Mouse (Mus musculus): ENCODE measurements around the gene Crip2.
A peak's percentile ranks its signal among the peaks of the same experiment; 100 is the strongest.

Crip2 gene

DNA sequence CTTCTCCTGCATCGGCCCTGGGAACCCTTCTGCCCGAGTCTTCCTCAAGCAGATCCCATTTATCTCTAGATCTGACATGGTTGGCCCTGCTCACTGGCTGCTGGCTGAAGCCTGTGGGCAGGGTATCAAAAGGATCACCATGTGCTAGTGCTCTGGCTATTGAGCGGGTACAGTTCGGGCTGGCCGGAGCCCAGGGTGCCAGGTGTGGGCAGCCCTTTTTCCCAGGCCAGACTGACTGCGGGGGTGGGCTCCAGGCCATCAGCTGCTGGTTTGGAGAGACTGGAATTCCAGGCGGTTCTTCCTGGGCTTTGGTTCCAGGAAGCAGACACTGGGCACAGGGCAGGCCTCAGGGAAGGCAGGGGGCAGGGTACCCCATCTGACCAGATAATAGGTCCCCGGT lies 7.4 kb downstream of the Crip2 start:
- DNase-seq (ENCODE audit: low read depth, low spot score) = no peak

DNA sequence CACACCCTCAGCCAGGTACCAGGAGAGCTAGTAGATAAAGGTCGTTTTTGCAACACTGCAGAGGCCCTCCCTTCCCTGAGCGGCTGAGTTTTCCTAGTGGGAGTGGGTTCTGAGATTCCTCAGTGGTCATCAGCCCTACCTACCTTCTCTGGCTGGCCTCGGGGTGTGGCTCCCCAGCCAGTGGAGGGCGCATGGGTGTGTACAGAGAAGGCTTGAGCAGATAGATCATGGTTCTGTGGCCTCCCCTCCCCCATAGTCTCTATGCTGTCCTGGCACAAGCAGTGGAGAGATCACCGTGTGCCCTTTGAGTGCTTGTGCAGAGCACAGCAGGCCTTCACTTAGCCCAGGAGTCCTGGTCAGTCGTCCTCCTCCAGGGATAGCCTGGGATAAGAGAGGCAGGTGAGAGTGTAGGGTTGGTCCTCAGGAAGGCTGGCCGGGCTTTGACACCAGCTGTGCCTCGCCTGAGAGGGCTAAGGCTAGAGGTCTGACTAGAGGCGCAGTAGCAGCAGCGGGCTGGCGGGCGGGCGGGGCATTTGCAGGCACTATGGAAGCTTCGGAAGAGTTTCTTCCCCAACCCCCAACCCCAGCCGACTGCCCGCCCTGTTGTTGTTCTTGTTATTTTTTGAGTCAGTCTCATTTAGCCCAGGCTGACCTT lies 8.5 kb downstream of the Crip2 start:
- peak; percentile 83 for DNase-seq (ENCODE audit: low read depth, low spot score)

DNA sequence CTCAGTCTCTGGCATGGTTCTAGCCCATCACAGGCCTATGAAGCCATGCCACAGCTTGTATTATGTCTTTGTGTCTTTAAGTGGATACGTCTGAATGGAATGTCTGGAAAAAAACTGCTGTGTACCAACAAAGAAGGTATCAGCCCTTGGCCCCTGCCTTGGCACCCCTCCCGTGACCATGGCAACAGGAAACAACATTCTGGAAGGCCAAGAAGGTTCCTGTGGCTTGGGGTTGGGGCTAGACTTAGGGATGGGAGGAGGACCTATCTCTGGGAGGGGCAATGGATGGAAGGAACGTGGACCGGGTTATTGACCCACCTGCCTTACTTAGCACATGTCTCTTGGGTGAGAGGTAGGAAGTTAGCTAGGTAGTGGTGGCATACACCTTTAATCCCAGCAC lies 9.3 kb downstream of the Crip2 start:
- DNase-seq (ENCODE audit: low read depth, low spot score) = no peak

DNA sequence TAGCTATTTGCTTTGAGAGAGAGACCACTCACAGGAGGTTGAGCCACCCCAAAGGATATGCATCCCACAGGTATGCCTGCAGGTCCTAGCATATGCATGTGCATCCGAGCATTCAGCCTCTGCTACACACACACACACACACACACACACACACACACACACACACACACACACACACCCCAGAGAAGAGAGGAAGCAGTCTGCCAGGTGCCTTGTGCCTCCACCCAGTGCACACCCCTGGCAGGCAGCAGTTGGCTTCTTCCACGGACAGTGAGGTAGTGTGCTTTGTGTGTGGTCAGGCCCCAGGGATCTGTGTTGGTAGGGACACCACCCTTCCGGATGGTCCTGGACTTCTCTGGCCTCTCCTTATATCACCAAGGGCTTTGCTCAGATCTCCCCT lies 9.9 kb downstream of the Crip2 start:
- DNase-seq (ENCODE audit: low read depth, low spot score) = no peak

DNA sequence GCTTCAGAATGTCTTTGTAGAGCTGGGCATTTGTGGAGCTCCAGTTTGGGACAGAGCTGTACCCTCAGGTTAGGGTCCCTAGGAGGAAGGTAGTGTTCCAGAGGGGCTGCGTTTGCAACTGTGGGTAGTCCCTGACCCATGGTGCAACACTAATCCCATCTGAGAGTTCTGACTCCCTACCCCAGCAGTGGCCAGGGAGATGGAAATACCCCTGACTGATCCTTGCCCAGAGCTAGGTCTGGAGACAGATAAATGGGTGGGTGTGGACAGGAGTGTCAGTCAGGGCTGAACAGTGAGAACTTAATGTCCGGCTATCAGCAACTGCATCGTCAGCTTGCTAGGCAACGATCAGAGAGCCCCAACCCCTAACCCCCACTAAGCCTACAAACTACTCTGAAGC lies 10.6 kb downstream of the Crip2 start:
- no peak for DNase-seq (ENCODE audit: low read depth, low spot score)

DNA sequence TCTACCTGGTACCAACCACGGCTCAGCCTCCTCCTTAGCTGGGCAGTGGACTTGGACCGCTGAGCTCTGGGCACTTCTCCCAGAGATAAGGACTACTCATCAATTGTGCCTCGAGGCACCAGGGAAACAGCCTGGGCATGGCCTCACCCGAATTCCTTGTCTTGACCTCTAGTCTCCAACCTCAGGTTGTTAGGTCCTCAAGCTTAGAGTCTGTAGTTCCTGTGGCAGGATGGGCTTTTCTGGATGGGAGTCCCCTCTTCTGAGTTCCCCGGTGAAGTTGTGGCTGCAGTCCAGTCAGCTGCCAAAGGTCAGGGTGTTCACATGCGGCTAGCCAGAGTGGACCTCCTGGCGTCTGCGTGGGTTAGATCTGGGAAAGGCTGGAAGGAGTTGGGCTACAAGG lies 11.0 kb downstream of the Crip2 start:
- DNase-seq (ENCODE audit: low read depth, low spot score) = no peak

DNA sequence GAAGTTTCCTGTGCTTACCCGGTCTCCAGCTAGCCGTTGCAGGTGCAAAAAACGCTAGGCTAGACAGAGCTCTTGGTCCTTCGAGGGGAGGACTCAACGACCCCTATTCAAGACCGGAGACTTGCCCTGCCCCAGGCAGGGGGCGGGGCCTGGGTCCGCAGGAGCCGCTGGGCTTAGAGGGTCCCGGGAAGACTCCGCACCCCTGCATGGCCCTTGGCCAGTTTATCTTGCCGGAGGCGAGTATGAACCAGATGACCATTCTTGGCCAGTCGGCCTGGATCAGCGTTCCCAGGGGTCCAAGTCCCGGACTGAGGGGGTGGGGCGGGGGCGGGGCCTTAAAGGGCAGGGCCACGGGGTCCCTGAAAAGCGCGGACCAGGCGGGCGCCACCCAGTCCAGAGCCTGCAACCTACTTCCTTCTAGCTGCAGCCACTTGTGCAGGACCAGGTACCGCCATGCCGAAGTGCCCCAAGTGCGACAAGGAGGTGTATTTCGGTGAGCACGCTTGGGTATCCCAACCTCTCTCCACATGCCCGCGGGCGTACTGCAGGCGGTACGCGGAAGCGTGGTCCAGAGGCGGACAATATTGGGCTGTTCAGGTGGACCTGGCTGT lies 11.7 kb downstream of the Crip2 start:
- no peak for DNase-seq (ENCODE audit: low read depth, low spot score)

DNA sequence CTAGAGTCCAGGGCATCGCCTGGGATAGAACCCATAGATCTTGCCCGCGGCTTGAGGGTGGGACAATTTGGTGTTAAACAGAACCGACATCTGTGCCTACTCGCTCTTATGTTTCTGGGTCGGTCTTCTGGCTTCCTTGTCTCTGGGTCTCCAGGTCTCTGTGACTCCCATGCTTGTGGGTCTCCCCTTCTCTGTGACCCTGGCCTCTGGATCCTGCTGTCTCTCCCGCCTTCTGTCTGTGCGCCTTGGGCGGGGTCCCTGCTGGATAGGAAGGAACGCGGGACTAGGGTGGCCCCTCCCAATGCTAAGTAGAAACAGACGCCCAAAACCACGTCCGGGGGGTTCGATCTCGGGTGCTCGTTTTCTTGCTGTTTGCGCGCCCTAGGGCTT lies 12.2 kb downstream of the Crip2 start:
- peak; percentile 66 for DNase-seq (ENCODE audit: low read depth, low spot score)

DNA sequence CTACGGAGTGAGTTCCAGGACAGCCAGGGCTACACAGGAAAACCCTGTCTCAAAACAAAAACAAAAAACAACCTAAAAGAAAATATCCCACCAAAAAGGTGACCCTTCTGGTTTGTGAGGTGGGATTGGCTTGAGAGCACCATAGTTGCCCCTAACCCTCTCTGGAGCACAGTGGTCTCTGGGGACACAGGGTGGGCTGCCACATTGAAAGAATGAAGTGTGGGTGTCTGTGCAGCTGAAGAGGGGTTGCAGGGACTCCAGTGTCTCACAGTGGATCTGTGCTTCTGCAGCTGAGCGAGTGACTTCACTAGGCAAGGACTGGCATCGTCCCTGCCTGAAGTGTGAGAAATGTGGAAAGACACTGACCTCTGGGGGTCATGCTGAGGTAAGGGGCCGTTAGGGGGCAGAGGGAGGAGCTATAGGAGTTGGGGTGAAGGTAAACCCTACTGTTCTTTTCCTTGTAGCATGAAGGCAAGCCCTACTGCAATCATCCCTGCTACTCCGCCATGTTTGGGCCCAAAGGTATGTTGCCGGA lies 13.0 kb downstream of the Crip2 start:
- no peak for DNase-seq (ENCODE audit: low read depth, low spot score)

DNA sequence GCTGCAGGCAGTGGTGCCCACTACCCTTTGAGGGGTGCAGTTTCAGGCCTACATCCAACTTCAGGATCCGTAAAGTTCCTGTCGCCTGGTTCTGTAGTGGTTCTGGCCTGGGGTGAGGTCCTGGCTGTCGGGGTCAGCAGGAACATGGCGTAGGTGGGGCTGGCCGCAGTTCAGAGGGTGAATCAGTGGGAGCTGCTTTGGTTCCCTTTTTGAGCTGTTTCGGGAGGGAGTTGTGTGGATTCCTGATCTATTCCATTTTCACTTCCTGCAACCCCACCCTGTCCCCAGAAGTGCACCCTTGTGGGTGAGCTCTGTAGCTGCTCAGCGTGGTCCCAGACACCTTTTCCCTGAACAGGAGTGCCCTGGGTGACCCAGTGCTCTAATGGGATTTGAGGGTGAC lies 13.9 kb downstream of the Crip2 start:
- DNase-seq (ENCODE audit: low read depth, low spot score) = no peak

DNA sequence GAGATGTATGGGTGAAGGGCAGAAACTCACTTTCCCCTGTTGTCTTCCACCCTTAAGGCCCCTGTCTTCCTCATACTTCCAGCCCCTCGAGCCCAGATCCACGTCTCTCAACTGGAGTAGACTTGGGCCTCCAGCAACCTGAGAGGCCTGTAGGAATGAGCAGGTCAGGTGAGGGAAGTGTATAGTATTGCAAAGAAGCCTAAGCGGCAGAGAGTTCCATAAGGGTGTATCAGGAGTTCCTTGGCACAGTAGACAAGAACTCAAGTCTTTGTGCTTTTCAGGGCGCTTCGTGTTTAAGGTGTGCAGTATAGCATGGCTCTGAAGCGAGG lies 14.7 kb downstream of the Crip2 start:
- DNase-seq (ENCODE audit: low read depth, low spot score) = no peak

DNA sequence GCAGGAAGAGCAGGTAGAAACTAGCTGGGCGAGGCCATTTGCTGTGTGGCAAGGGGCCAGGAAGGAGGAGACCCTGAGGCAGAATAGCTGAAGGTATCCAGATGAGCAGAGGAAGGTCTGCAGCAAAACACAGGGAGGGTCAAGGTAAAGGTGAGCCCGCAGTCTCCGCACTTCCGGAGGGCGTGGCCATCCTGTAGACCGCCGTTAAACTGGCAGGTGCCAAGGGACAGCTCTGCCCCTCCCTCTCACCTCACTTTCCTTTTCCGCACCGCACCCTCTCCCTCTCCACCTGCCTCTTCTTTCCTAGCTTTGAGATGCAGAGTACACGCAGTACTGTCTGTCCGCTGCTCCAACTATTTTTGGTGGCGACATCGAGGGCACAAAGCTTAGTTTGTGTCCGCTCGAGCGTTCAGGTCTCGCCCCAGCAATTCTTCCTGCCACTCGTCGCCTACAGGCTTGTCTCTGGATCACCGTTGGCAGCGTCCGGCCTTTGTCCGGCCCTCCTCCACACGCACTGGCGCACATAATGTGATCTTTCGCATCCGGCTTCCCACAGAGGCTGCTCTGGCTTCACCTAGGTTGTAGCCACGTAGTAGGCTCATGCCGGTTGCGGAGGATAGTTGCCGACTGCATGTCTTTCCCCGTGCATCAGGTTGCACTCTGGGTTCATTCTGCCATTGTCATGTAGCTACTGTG lies 15.2 kb downstream of the Crip2 start:
- no peak for DNase-seq (ENCODE audit: low read depth, low spot score)

DNA sequence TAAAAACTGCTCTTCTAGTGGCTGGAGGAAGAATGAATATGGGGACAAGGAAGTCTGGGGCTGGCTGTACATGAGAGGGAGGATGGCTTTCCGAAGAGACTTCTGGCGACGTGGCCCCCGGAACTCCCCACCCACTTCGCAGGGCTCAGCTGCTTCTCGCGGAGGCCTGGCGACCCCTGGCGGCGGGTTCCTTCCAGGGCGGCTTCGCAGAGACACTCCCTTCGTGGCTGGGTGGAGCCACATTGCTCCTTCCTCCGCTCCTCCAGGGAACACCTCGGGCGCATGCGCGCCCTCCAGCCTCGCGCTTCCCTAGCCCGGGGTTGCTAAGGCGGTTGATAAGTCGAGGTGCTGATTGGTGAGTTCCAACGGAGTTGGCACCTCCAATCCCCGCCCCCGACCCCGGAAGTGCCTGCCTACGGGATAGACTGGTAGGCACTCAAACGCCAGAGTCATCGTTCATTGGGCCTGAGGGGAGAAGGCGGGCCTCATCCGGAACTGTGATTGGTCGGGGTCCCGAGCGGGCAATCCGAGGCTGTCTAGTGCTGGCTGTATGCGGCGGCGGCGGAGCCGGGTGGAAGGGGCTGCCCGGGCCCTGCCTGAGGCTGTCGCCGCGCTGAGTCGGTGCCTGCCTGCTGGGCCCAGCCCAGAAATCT lies 16.0 kb downstream of the Crip2 start, which contains the start of gene Tedc1:
Tedc1 (plus strand) TSS at position 535 of the 653 bp plus-strand sequence.
- peak; percentile 100 for DNase-seq (ENCODE audit: low read depth, low spot score)

DNA sequence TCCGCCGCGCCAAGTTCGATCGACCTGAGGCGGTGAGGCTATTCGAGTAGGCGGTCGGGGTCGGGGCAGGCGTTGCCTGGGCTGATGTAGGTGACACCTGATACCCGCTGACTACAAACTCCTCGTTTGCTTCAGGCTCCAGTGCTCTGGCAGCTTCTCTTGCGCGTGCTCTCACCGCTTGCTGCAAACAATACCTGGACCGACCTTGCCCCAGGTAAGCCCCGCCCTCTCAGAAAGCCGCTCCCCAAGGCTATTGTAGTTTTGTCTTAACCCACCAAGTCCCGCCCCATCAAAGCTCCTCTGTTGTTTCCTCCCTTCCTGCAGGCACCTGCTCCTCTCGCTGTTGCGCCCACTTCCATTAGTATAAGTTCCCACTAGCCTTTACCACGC lies 16.5 kb downstream of the Crip2 start:
- peak; percentile 94 for DNase-seq (ENCODE audit: low read depth, low spot score)

DNA sequence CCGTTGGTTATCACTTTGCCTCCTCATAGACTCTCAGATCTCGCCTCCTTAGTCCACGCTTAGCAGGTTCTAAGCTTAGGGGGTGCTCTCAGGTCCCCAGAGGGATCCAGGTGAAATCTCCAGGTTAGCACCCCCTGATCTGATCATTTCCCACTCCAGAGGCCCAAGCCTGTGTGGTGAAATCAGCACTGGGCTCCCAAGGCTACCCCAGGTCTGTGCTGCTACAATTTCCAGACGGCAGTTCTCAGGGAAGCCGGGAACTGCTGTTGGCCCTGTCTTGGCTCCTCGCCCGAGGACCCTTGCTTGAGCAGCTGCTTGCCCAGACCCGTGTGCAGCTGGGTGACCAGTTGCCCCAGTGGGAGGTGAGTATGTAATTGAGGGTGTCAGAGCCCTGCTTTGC lies 17.0 kb downstream of the Crip2 start:
- no peak for DNase-seq (ENCODE audit: low read depth, low spot score)

DNA sequence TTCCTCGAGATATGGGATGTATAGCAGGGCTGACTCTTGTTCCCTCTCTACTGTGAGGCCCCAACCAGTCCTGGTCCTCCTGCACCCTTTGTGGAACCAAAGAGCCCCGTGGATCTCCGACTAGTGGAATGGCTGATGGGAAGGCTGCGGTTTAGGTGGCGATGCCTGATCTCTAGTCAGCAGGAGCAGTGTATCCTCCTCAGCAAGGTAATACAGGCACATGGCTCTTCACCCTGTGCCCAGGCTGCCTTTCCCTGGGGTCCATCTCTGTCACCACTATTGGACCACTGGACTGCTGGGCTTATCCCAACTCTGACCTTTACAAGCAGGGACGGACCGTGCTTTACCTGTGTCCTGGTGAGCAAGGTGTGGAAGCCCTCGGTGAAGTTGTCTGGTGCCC lies 17.5 kb downstream of the Crip2 start:
- DNase-seq (ENCODE audit: low read depth, low spot score) = no peak

DNA sequence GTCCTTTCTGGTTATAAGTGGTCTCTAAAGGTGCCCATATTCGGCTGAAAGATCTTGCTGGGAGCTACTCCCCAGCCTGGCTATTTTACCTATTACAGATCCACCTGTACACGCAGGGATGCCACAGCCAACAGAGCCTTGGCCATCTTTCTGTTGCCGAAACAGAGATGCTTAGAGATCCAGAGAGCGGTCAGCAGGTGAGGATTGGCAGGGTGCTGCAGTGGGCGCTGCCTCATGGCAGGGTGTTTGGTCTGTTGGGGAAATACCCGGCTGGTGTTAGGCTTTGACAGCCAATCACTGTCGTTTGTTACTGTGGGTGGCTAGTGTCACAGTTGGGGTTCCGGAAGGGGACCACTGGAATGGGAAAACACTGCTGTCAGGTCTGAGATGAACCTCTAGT lies 17.9 kb downstream of the Crip2 start:
- no peak for DNase-seq (ENCODE audit: low read depth, low spot score)

DNA sequence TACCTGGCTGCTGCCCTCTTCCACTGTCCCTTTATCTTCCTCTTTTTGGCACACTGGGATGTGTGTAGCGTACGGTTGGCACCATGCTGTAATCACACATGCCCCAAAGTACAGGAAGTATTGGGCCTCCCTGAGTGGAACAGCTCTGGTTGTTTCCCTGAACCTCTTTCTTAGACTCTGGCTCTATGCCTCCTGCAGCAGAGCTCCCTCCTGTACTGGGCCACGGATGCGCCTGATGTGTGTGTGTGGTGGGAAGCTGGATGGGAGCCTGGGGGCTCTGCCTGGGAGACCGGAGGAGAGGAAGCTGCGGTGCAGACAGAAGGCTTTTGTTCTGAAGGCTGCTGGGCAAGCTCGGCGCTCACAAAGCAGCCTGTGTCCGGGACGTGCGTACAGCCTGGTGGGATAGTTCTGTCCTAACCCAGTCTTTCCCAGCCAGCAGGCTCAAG lies 23.5 kb downstream of the Crip2 start:
- DNase-seq (ENCODE audit: low read depth, low spot score) = no peak

DNA sequence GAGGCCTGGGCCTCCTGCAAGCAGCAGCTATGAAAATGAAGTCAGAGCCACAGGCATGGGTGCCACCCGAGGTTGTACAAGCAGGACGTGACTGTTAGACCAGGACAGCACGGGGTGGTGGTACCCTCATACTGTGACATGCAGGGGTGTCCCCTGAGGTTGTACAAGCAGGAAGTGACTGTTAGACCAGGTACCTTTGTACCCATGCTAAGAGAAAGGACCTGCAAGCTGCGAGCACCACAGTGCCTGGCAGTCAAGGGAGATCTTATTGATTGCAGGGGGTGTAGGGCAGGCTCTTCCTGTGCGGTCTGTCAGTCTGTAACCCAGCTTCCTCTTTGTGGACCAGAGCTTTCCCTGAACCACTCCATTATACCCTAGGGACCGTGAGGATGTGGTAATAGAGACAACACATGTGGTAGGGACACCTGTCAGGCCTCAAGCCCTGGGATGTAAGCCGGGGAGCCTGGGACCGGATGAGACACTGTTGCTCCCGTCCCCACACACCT lies 28.0 kb downstream of the Crip2 start:
- DNase-seq (ENCODE audit: low read depth, low spot score) = no peak

DNA sequence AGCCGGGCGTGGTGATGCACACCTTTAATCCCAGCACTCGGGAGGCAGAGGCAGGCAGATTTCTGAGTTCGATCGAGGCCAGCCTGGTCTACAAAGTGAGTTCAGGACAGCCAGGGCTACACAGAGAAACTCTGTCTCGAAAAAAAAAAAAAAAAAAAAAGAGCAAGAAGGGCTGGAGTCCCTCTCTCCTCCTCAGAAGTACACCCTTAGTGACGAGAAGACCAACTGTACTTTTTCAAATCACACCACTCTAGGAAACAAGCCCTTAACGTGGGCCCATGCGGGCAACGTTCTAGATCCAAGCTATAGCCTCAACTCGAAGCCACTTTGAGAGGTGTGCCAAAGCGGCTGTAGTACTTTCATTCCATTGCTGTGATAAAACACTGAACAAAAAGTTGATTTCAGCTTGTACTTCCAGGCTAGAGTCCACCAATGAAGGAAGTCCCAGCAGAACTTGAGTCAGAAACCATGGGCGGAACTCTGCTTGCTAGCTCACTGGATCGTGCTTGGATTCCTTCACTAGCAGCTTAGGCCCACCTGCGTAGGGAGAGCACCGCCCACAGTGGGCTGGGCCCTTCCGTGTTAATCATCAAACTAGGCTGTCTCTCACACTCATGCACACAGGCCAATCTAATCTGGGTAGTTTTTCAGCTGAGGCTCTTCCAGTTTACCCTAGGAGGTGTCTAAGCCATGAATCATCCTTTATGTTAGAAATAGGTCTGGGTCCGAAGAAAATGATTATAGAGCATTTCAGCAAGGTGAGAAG lies 37.1 kb downstream of the Crip2 start:
- DNase-seq (ENCODE audit: low read depth, low spot score) = peak; percentile 62

DNA sequence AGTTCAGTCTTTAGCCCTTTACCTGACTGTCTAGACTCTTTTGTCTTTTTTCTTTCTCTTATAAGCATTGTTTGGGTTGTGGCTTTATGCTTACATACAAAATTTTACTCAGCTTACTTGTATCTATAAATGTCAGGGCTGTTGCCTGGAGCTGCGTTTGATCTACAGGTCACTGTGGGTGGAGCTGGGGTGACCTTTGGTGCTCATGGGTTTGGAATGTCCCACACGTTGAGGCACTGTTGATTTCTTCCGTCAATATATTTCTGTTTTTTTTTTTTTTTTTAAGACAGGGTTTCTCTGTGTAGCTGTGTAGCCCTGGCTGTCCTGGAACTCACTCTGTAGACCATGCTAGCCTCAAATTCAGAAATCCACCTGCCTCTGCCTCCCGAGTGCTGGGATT lies 41.0 kb downstream of the Crip2 start:
- DNase-seq (ENCODE audit: low read depth, low spot score) = no peak

DNA sequence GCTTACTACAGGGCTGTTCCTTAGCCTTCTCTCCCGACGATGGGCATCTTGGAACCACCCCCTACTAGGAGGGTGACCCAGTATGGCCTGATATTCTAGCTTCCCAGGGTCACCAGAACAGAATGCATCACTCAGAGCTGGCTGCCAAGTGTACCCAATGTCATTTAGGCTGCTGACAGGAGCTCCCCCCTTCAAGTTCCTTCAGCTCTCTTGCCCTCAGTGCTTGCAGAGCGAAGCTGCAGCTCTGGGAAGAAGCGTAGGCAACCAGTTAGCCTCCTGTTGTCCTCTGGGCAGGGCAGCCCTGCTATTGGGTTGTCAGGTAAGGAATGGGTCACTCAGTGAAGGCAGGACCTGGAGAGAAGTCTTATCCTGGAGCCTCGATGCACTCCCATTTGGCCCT lies 44.9 kb downstream of the Crip2 start:
- no peak for DNase-seq (ENCODE audit: low read depth, low spot score)

All from ZHBTc4 (cell line).